Mouse (Mus musculus) 416B (cell line): ENCODE measurements at regions not wholly inside any gene's neighbourhood (a gene's known extent, or its start where the extent isn't known, plus 50 kb on each side); places are given as distances from the start of the nearest gene placed in this dataset.
"Not testable (repeated sequence)": the region's sequence is repeated elsewhere in the genome, so short reads cannot be mapped to it uniquely, and the experiment has no call there.

Source experiments
- DNase-seq: peaks from one replicate; pipeline ENCODE4 v3.0.0; 2011; ENCODE audit warnings: low read depth

GRCm38 (mm10) chr6:95058017-95058416 lies 59.0 kb upstream of the Kbtbd8 start:
- peak; percentile 54 for DNase-seq

DNA sequence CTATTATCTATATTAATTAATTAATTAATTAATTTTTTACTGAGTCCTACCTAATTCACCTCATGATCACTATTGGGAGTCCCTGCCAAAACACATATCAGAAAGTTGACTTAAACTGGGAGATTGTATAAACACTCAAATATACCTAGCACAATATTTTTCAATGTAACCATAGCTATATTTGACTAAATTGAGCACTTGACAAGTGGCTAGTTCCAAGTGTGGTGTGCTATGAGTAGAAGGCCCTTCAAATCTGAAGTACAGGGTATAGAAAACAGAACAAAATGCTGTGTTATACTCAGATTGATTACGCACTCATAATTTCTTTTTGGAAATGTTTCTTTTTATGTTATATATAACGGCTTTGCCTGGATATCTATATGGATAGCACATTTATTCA lies 60.8 kb upstream of the Kbtbd8 start:
- DNase-seq, result no peak

- DNase-seq, result no peak
Measured at GRCm38 (mm10) chr6:95053717-95054382, 63.2 kb upstream of the Kbtbd8 start.

- not testable (repeated sequence) for DNase-seq
Measured at GRCm38 (mm10) chr6:95041351-95041750, 75.7 kb upstream of the Kbtbd8 start.

DNA sequence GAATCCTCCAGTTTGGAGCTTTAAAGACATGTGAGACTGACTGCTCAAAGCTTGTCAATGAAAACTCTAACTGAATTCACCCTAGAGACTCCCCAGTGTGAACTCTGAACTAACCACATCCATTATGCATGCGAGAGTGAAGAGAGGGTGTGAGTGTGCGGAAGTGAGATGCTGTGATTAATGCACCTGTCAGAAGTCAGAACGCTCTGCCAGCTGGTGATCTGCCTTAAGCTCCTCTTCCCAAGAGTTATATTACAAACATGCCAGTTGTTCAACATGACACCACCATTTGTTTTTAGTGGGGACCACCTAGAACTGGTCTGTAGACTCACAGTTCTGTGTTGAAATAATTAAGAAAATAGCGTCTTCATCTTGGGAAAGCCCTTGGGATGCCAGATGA lies 92.8 kb upstream of the Kbtbd8 start:
- no peak for DNase-seq

DNA sequence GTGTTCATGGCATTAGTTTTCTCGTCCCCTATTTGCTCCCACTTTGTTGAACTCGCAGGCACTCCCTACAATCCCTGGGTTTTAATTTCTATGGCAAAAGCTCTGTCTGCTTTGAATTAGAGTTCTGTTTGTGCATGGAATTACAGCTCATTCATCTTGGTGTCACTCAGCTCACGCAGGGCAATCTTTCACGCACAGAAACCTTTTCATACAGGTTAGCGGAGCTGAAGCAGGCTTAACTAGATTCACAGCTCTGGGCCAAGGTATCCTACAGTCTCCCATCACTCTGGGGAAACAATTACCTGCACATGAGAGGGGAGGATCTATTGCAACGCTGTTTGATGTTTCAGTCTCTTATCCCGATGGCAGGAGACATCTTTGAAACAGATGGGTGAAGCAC lies 95.3 kb upstream of the Kbtbd8 start:
- DNase-seq, result no peak

DNA sequence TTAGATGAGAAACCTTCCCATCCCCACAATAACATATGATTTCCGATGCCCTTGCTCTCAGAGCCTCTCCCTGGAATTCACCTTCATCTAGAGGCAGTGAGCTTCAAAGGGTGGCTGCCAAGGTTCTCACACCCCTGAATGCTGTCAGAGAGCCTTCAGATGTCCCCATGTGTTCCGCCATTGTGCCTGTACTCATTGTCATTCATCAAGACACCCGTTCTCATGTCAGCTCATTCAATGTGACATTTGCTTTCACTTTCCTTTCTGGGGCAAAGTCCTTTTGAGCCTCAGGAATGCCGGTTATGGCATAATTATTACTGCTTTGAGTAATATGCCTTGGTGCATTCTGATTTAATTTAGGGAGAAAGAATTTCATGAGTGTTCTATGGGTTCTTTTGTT lies 99.1 kb upstream of the Kbtbd8 start:
- no peak for DNase-seq

DNA sequence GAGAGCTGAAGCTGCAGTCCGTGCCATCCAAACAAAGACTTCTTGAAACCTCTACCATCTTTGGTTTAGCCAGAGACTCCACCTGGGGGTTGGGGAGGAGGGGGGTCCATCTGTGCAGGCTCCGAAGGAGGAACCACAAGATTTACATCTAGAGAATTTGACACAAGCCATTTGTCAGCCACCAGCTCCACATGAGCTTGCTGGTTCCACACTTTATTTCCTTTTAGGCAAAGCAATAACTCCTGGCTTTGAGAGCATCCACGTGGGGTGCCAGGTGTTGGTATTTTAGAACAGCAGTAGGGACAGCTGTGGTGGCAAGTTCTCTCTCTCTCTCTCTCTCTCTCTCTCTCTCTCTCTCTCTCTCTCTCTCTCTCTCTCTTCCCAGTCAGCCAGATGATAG lies 99.6 kb upstream of the Kbtbd8 start:
- no peak for DNase-seq

- DNase-seq, result no peak
Measured at GRCm38 (mm10) chr6:95013096-95013495, 103.9 kb upstream of the Kbtbd8 start.

DNA sequence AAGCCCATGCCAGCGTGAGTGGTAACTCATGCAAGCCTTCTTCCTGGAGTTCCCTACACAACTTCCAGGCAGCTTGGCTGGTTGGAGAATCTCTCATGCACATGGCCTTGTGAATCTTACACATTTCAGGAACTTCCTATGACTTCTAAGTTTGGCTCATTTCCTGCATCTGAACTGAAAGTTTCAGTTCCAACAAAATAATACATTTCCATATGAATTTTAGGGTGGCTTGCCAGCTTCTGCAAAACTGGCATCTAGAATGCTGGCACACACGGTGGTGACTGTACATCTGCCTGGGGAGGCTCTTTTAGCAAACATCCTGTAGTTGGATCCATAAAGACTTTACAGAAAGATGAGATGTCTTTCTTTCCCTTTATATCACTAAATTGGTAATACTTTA lies 110.6 kb upstream of the Kbtbd8 start:
- DNase-seq, result no peak

DNA sequence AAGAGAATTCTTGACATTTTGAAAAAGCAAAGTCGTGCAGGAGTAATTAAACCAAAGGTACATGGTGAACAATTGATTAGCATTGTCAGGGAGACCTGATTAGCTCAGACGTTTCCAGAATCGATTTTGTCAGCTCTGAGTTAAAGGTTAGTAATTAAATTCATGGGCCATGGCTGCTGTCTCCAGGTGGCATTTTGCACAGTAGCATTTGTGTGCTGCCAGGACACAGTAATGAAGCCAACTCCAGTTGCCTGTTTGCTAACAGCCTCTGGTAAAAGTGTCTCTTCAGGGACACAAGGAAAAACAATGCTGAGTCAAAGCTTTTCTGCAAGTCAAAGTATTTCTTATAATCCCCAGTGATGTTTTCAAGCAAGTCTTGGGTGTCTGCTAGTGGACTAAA lies 113.3 kb upstream of the Kbtbd8 start:
- no peak for DNase-seq

GRCm38 (mm10) chr6:94999562-94999961 lies 117.5 kb upstream of the Kbtbd8 start:
- DNase-seq, result no peak

DNA sequence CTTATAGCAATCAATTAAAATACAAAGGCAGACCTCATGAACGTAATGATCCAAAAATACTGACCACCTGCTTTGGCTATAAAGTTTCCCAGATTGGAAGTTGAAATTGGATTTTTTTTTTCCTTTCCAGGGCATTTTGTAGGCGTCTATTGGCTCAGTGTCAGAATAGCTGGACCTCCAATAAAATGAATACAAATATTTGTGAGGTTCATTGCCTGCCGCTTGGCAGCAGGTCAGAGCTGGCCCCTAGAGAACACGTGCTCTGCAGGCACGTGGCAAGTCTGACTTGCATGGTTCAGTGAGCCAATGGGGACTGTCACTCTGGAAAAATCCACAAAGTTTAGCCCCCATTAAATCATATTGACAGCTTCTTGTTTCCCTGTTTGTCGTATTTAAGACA lies 118.0 kb upstream of the Kbtbd8 start:
- no peak for DNase-seq

DNA sequence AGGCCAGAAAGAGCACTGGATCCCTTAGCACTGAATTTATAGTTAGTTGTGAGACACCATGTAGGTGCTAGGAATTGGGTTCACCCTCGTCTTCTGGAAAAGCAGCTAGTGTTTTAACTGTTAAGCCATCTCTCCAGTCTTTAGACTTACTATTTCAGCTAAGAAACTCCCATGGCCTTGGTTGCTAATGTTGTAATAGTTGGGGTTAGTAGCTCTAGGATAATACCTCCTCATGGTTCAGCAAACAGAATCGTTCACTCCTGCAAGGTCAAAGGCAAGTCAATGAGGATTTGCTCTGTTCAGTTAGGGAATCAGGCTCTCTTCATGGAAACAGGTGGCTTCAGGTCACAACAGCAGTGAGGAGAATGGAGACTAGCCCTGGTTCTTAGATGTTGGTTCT lies 118.7 kb upstream of the Kbtbd8 start:
- no peak for DNase-seq

GRCm38 (mm10) chr6:94994376-94994775 lies 122.7 kb upstream of the Kbtbd8 start:
- DNase-seq, result no peak

- no peak for DNase-seq
Measured at GRCm38 (mm10) chr6:94987427-94987826, 129.6 kb upstream of the Kbtbd8 start.

DNA sequence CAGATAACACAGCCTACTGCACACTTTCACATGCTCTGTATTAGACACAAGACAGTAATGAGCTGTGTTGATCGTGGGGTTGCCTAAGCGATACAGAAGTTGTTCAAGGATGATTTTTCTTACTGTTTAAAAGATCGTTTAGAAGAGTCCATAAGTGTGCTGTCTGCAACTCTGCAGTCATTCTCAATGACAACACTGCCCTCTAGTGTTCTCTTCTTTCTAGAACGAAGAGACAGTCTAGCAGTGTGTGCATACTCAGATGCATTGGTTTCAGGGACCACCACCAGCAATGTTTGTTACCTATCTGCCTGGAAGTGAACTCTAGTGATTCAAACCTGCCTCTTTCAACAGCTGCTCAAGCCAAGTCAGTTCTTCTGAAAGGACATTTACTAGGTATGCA lies 130.7 kb upstream of the Kbtbd8 start:
- DNase-seq, result peak; percentile 62

GRCm38 (mm10) chr6:94984411-94984895 lies 132.6 kb upstream of the Kbtbd8 start:
- no peak for DNase-seq

DNA sequence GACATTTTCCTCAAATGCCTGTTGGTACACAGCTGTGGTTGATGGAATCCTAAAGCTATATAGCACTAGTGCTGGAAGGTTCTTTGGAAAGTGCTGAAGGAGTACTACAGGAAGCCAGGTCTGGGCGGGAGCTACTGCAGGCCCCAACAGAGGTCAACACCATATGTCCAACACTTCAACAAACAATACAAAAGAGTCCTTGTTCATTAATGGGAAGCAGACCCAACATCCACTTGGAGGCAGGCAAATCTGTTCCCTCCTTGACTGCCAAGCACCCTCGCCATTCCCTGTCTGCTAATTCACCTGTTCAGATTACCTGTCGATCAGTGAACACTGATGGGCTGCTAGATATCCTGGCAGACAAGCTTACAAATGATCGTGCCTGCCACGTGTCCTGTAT lies 148.4 kb upstream of the Kbtbd8 start:
- DNase-seq, result no peak

DNA sequence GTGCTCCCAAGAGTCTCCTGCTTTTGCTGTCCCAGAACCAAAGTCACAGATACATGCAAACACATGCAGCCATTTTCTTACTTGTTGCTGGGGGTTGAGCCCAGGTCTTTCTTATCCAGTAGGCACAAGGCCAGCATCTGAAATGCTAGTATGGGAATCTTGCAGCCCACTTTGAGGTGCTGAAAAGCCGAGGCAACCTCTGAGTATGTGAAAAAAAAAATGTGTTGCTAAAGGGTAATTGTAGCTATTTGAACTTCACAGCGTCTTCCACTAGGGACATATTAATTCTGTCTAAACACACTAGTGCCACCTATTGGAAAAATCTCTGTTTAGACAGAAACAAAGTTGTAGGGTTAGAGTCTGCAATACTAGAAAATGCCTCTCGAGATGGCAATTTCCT lies 150.1 kb upstream of the Kbtbd8 start:
- DNase-seq, result peak; percentile 63

- no peak for DNase-seq
Measured at GRCm38 (mm10) chr6:94963204-94963603, 153.8 kb upstream of the Kbtbd8 start.

DNA sequence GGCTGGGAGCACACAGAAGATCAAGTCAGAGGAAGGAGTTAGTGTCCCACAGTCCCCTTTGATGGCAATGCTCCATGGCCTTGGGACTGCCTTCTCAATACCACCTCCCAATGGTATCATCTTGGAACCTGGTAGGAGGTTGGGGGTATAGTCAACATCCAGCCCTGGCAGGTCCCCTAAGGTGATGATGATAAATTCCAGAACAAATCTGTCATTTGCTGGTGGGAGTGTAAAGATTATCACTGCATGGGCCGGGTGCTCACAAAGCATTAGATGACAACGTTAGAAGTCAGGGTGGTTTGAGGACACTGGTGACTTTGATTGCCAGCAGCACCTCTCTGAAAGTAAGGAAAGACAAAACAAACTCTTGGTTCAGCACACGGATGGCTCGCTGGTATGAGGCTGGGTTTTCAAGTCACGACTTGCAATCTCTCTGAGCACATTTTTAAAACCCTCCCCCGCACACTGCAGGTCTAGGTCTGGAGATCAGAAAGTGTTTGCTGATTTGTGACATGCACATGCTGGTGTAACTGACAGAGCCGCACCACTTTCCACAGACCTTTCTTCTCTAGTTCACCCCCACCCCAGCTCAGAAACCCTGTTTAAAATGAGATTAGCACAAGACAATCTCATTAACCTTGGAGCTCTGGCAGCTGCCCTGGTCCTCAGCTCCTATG lies 154.5 kb upstream of the Kbtbd8 start:
- DNase-seq, result no peak

DNA sequence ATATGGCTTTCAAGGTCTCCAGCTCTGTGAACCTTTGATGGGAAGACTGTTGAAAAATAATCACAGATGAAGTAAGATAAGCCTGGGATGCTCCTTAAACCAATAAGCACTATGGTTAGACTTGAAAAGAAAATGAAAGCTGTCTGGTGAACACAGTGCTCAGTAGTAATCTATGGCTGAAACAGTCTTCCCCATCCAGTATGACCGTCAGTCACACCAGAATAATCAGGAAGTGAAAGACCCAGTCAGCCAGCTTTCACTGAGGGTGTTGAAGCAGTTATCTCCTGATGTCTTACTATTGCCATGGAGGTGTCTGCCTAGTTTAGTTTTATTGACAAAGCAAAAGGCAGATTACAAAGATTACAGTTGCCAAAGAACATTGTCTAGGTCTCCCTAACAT lies 155.2 kb upstream of the Kbtbd8 start:
- no peak for DNase-seq

GRCm38 (mm10) chr6:94957990-94958389 lies 159.1 kb upstream of the Kbtbd8 start:
- DNase-seq, result no peak
